In genomic region chr9:15930928-15931443, GRCm38 (mm10) we compare ENCODE assay signal across 42 mouse cellular contexts. TPM values are rescaled to one million over a fixed set of nuclear protein-coding genes. Genes with fewer than 3 reads are reported as not detected.
"Had no signal": no experiment of that assay in that cellular context is flagged by ENCODE, and none has a peak within 500 bp of the region (broad histone marks: within the 10 kb centered on the region; RNA-seq: fewer than 3 reads in every experiment).

No protein-coding gene starts in this region.

- H3K9me3 ChIP-seq: heart, embryonic 10.5 days; heart, embryonic 12.5 days; hindbrain, embryonic 13.5 days; hindbrain, embryonic 15.5 days; kidney, embryonic 15.5 days; limb, embryonic 10.5 days; limb, embryonic 12.5 days; liver, embryonic 13.5 days; liver, embryonic 15.5 days had no signal

- H3K36me3 ChIP-seq: heart, embryonic 10.5 days; heart, embryonic 12.5 days; hindbrain, embryonic 15.5 days; kidney, embryonic 15.5 days; limb, embryonic 10.5 days; limb, embryonic 12.5 days; liver, embryonic 13.5 days; liver, embryonic 15.5 days had no signal

- H3K4me1 ChIP-seq: heart, embryonic 10.5 days; heart, embryonic 12.5 days; hindbrain, embryonic 13.5 days; hindbrain, embryonic 15.5 days; kidney, embryonic 15.5 days; limb, embryonic 10.5 days; liver, embryonic 13.5 days; liver, embryonic 15.5 days had no signal

- H3K27ac ChIP-seq: heart, embryonic 10.5 days; hindbrain, embryonic 13.5 days; hindbrain, embryonic 15.5 days; hindbrain, postnatal 0 days; kidney, embryonic 15.5 days; kidney, postnatal 0 days; left cerebral cortex, adult 2 months; limb, embryonic 10.5 days; limb, embryonic 12.5 days; liver, embryonic 13.5 days; liver, embryonic 15.5 days had no signal

- H3K4me2 ChIP-seq: heart, embryonic 12.5 days; hindbrain, embryonic 13.5 days; hindbrain, embryonic 15.5 days; kidney, embryonic 15.5 days; limb, embryonic 12.5 days; liver, embryonic 11.5 days; liver, embryonic 13.5 days; liver, embryonic 15.5 days had no signal

- H3K27me3 ChIP-seq: heart, embryonic 12.5 days; hindbrain, embryonic 13.5 days; hindbrain, embryonic 15.5 days; kidney, embryonic 15.5 days; limb, embryonic 12.5 days; liver, embryonic 13.5 days; liver, embryonic 15.5 days had no signal

- ATAC-seq: hindbrain, postnatal 0 days; intestine, embryonic 16.5 days had no signal

- H3K4me3 ChIP-seq: heart, embryonic 10.5 days; heart, embryonic 12.5 days; hindbrain, embryonic 13.5 days; hindbrain, embryonic 15.5 days; kidney, embryonic 15.5 days; left cerebral cortex, adult 2 months; limb, embryonic 10.5 days; limb, embryonic 12.5 days; liver, embryonic 13.5 days; liver, embryonic 15.5 days had no signal

- H3K9ac ChIP-seq: heart, embryonic 12.5 days; hindbrain, embryonic 13.5 days; hindbrain, embryonic 15.5 days; kidney, embryonic 15.5 days; limb, embryonic 12.5 days; liver, embryonic 13.5 days; liver, embryonic 15.5 days had no signal

- DNase-seq: gastrocnemius, postnatal 14 days; gastrocnemius, postnatal 36 days; heart, adult 11 months; heart, postnatal 10 days; heart, postnatal 36 days; kidney, adult 11 months; kidney, adult 2 months; kidney, adult 9 months; kidney, postnatal 14 days; kidney, postnatal 36 days; layer of hippocampus, postnatal 36 days; liver; liver, embryonic 13.5 days had no signal

RNA-seq across cellular contexts. Expression of gene Mtnr1b, which starts 56.6 kb away (rescaled TPM):
- total RNA-seq: gastrocnemius, adult 18-20 months; gastrocnemius, adult 8-10 months; gastrocnemius, postnatal 14 days; gastrocnemius, postnatal 36 days; heart, adult 8-10 months; heart, postnatal 10 days; heart, postnatal 36 days; hematopoietic stem cell, adult 5-6 weeks; hindbrain, postnatal 0 days; layer of hippocampus, adult 18-20 months; layer of hippocampus, adult 8-10 months; layer of hippocampus, postnatal 14 days; layer of hippocampus, postnatal 36 days; left cerebral cortex, adult 2 months; left cerebral cortex, postnatal 14 days; left cerebral cortex, postnatal 36 days had no signal
- polyA plus RNA-seq: gonadal fat pad, adult 2 months; heart, embryonic 10.5 days; heart, embryonic 12.5 days; heart, embryonic 14.5 days; heart, embryonic 16.5 days; hindbrain, embryonic 11.5 days; hindbrain, embryonic 13.5 days; hindbrain, embryonic 15.5 days; hindbrain, postnatal 0 days; intestine, embryonic 14.5 days; intestine, embryonic 16.5 days; kidney, adult 2 months; kidney, embryonic 15.5 days; kidney, postnatal 0 days; large intestine, adult 2 months; limb, embryonic 10.5 days; limb, embryonic 12.5 days; limb, embryonic 14.5 days; liver, embryonic 11.5 days; liver, embryonic 13.5 days; liver, embryonic 15.5 days had no signal
